Mouse (Mus musculus): Measurements from ENCODE around the gene Hivep2. TPM values are rescaled to one million over a fixed set of nuclear protein-coding genes. Genes with fewer than 3 reads are reported as not detected.

Hivep2 gene
- polyA plus RNA-seq, 1 experiment from 2014 or later = 2.5 TPM

- no peak for ATAC-seq (ENCODE audit: insufficient number of reproducible peaks, insufficient read depth, low FRiP score, low TSS enrichment, low read depth)
- no peaks in the 10 kb centered on the region for H3K4me1 ChIP-seq (replicated peaks)
- H3K4me3 ChIP-seq (replicated peaks) = no peak overlapping the region
- no peak overlapping the region for H3K27ac ChIP-seq
- no peak overlapping the region for H3K9ac ChIP-seq (replicated peaks)
- H3K9me3 ChIP-seq = no peaks in the 10 kb centered on the region
- H3K36me3 ChIP-seq = no peaks in the 10 kb centered on the region
- H3K27me3 ChIP-seq = no peaks in the 10 kb centered on the region
- no peak overlapping the region for H3K4me2 ChIP-seq
- 82% methylated on average over 5 of the region's 5 CpGs for WGBS
Measured at GRCm38 (mm10) chr10:14119201-14119600, 153.3 kb downstream of the Hivep2 start.

DNA sequence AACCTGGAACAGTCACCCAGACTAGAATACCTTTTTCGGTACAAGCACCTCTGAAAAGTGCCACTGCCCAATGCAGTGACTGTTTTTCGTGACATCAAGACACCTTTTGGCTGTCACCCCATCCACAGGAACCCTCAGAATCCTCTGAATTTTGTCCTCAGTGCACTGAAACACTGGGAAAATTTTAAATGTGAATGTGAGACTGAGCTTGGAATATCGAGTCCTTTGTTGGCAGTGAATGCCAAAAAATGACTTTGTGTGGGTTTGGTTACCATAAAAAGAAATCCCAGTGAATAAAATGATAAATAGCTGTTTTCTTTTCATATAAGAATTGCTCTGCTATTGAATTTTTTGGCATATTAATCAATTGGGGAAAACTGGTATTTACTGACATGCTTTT is 154.6 kb downstream of the Hivep2 start:
- 90% methylated on average over 3 of the region's 3 CpGs for WGBS
- no peak overlapping the region for H3K4me3 ChIP-seq (replicated peaks)
- H3K4me1 ChIP-seq (replicated peaks) = no peaks in the 10 kb centered on the region
- no peaks in the 10 kb centered on the region for H3K27me3 ChIP-seq
- no peak overlapping the region for H3K9ac ChIP-seq (replicated peaks)
- H3K36me3 ChIP-seq = no peaks in the 10 kb centered on the region
- H3K4me2 ChIP-seq = no peak overlapping the region
- no peaks in the 10 kb centered on the region for H3K9me3 ChIP-seq
- no peak overlapping the region for H3K27ac ChIP-seq
- ATAC-seq (ENCODE audit: insufficient number of reproducible peaks, insufficient read depth, low FRiP score, low TSS enrichment, low read depth) = no peak

DNA sequence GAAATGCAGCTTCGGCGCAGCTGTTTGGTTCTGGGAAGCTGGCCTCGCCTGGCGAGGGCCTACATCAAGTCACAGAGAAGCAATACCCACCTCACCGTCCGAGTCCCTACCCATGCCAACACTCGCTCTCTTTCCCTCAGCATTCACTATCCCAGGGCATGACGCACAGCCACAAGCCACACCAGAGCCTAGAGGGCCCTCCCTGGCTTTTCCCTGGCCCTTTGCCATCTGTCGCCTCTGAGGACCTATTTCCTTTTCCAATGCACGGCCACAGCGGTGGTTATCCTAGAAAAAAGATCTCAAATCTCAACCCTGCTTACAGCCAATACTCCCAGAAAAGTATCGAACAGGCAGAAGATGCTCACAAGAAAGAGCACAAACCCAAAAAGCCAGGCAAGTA is 162.0 kb downstream of the Hivep2 start:
- Histone ChIP-seq H3K9me3 (no peaks in the 10 kb centered on the region), H3K36me3 (no peaks in the 10 kb centered on the region), H3K4me2 (no peak overlapping the region), H3K27me3 (no peaks in the 10 kb centered on the region), H3K9ac (replicated peaks) (no peak overlapping the region), H3K4me3 (replicated peaks) (no peak overlapping the region), H3K4me1 (replicated peaks) (no peaks in the 10 kb centered on the region), H3K27ac (no peak overlapping the region)
- WGBS = 93% methylated on average over 12 of the region's 12 CpGs
- no peak for ATAC-seq (ENCODE audit: insufficient number of reproducible peaks, insufficient read depth, low FRiP score, low TSS enrichment, low read depth)

GRCm38 (mm10) chr10:14130270-14130669 is 164.4 kb downstream of the Hivep2 start:
- no peaks in the 10 kb centered on the region for H3K4me1 ChIP-seq (replicated peaks)
- H3K4me3 ChIP-seq (replicated peaks) = no peak overlapping the region
- ATAC-seq (ENCODE audit: insufficient number of reproducible peaks, insufficient read depth, low FRiP score, low TSS enrichment, low read depth) = no peak
- no peak overlapping the region for H3K9ac ChIP-seq (replicated peaks)
- H3K36me3 ChIP-seq = no peaks in the 10 kb centered on the region
- H3K9me3 ChIP-seq = no peaks in the 10 kb centered on the region
- 81% methylated on average over 8 of the region's 8 CpGs for WGBS
- H3K4me2 ChIP-seq = no peak overlapping the region
- no peak overlapping the region for H3K27ac ChIP-seq
- no peaks in the 10 kb centered on the region for H3K27me3 ChIP-seq

- H3K36me3 ChIP-seq = no peaks in the 10 kb centered on the region
- no peak overlapping the region for H3K4me3 ChIP-seq (replicated peaks)
- no peaks in the 10 kb centered on the region for H3K4me1 ChIP-seq (replicated peaks)
- H3K9me3 ChIP-seq = no peaks in the 10 kb centered on the region
- no peak for ATAC-seq (ENCODE audit: insufficient number of reproducible peaks, insufficient read depth, low FRiP score, low TSS enrichment, low read depth)
- H3K27me3 ChIP-seq = no peaks in the 10 kb centered on the region
- no peak overlapping the region for H3K27ac ChIP-seq
- H3K4me2 ChIP-seq = no peak overlapping the region
- 95% methylated on average over 13 of the region's 13 CpGs for WGBS
- H3K9ac ChIP-seq (replicated peaks) = no peak overlapping the region
Measured at GRCm38 (mm10) chr10:14131307-14131706, 165.4 kb downstream of the Hivep2 start.

GRCm38 (mm10) chr10:14132061-14132460 is 166.2 kb downstream of the Hivep2 start:
- Histone ChIP-seq H3K27ac (no peak overlapping the region), H3K4me3 (replicated peaks) (no peak overlapping the region), H3K9me3 (no peaks in the 10 kb centered on the region), H3K36me3 (no peaks in the 10 kb centered on the region), H3K9ac (replicated peaks) (no peak overlapping the region), H3K27me3 (no peaks in the 10 kb centered on the region), H3K4me1 (replicated peaks) (no peaks in the 10 kb centered on the region), H3K4me2 (no peak overlapping the region)
- WGBS = 90% methylated on average over 17 of the region's 17 CpGs
- no peak for ATAC-seq (ENCODE audit: insufficient number of reproducible peaks, insufficient read depth, low FRiP score, low TSS enrichment, low read depth)

DNA sequence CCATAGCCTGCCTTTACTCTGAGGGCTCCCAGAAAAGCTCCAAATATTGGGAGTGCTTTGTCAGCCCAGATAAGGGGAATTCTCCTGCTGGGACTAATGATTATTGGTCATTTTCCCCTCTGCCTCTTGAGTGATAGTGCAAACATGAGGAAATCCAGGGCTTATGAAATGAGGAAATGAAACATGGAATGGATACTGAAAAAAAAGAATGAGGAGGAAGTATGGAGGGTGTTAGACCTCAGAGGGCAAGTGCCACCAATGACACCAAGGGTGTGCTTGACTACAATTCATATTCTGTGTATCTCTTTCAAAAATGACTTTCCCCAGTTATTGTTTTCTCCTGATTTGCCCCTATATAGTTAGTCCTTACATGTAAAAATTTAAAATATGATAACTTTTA is 167.1 kb downstream of the Hivep2 start:
- Histone ChIP-seq H3K9me3 (no peaks in the 10 kb centered on the region), H3K27ac (no peak overlapping the region), H3K4me1 (replicated peaks) (no peaks in the 10 kb centered on the region), H3K27me3 (no peaks in the 10 kb centered on the region), H3K4me3 (replicated peaks) (no peak overlapping the region), H3K9ac (replicated peaks) (no peak overlapping the region), H3K4me2 (no peak overlapping the region), H3K36me3 (no peaks in the 10 kb centered on the region)
- ATAC-seq (ENCODE audit: insufficient number of reproducible peaks, insufficient read depth, low FRiP score, low TSS enrichment, low read depth) = no peak

DNA sequence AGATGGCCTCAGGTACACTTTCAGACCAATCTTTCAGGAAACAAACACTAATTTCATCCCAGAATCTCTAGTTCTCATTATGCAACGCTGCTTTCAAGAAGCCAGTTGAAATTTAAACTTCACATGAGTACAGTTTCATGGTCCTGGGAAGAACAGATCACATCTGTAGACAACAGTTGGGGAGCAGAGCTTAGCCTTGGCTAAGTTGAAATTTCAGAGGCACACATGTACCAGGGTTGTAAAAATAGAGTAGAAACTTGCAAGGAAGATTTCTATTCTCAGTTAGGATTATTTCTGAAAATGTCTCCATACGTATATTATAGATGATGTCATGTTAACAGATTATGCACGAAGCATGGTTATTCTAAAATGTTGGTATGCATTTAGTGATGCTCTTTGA is 172.8 kb downstream of the Hivep2 start:
- no peak overlapping the region for H3K4me2 ChIP-seq
- WGBS = 84% methylated on average over 3 of the region's 3 CpGs
- no peak overlapping the region for H3K27ac ChIP-seq
- no peak for ATAC-seq (ENCODE audit: insufficient number of reproducible peaks, insufficient read depth, low FRiP score, low TSS enrichment, low read depth)
- H3K36me3 ChIP-seq = 0 out of 2 replicates have a peak, but pooled peaks cover 3% of the 10 kb centered on the region
- H3K4me1 ChIP-seq (replicated peaks) = no peaks in the 10 kb centered on the region
- no peak overlapping the region for H3K4me3 ChIP-seq (replicated peaks)
- no peaks in the 10 kb centered on the region for H3K27me3 ChIP-seq
- H3K9me3 ChIP-seq = no peaks in the 10 kb centered on the region
- H3K9ac ChIP-seq (replicated peaks) = no peak overlapping the region

- H3K4me3 ChIP-seq (replicated peaks) = no peak overlapping the region
- H3K9ac ChIP-seq (replicated peaks) = no peak overlapping the region
- H3K9me3 ChIP-seq = no peaks in the 10 kb centered on the region
- H3K4me1 ChIP-seq (replicated peaks) = no peaks in the 10 kb centered on the region
- WGBS = 88% methylated on average over 3 of the region's 3 CpGs
- no peak overlapping the region for H3K27ac ChIP-seq
- no peak overlapping the region for H3K4me2 ChIP-seq
- no peak for ATAC-seq (ENCODE audit: insufficient number of reproducible peaks, insufficient read depth, low FRiP score, low TSS enrichment, low read depth)
- no peaks in the 10 kb centered on the region for H3K27me3 ChIP-seq
- 0 out of 2 replicates have a peak, but pooled peaks cover 3% of the 10 kb centered on the region for H3K36me3 ChIP-seq
Measured at GRCm38 (mm10) chr10:14144840-14145239, 179.0 kb downstream of the Hivep2 start.

- H3K4me3 ChIP-seq (replicated peaks) = no peak overlapping the region
- H3K9ac ChIP-seq (replicated peaks) = no peak overlapping the region
- WGBS = 56% methylated on average over 7 of the region's 7 CpGs
- H3K27me3 ChIP-seq = no peaks in the 10 kb centered on the region
- no peaks in the 10 kb centered on the region; the same call in 1 of the 2 replicates for H3K9me3 ChIP-seq
- no peak overlapping the region for H3K4me2 ChIP-seq
- H3K4me1 ChIP-seq (replicated peaks) = no peaks in the 10 kb centered on the region
- no peaks in the 10 kb centered on the region for H3K36me3 ChIP-seq
- no peak for ATAC-seq (ENCODE audit: insufficient number of reproducible peaks, insufficient read depth, low FRiP score, low TSS enrichment, low read depth)
- H3K27ac ChIP-seq = no peak overlapping the region
Measured at GRCm38 (mm10) chr10:14164829-14165228, 199.0 kb downstream of the Hivep2 start.

DNA sequence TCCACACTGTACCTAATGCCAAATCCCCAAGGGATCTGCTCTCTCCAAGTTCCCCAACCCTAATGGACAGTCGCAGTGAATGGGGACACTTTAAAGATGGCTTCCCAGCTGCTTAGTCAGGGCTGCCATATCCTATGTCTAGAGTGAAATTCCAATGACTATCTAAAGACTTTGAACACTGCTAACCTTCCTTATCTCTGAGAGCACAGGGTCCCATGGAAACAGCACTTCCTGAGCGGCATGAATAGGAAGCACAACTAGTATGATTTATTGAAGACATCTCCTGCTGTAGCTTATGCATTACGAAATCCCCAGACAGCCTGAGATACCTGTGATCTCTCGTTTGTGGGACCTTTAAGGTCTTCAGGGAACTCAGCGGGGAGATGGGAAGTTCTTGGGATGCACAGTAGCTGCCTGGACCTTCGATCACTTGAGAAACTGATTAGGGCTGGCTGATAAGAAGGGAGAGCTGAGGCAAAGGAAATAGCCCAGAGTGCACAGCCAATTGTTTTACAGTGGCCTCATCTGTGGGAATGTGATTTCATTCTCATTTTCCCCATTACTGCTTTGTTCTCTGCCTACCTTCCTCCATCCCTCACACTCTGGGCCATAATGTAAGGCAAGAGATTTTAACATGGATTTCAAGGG is 202.4 kb downstream of the Hivep2 start:
- no peaks in the 10 kb centered on the region for H3K36me3 ChIP-seq
- no peaks in the 10 kb centered on the region for H3K9me3 ChIP-seq
- H3K27ac ChIP-seq = no peak overlapping the region
- WGBS = 77% methylated on average over 6 of the region's 6 CpGs
- no peaks in the 10 kb centered on the region for H3K27me3 ChIP-seq
- no peaks in the 10 kb centered on the region for H3K4me1 ChIP-seq (replicated peaks)
- H3K4me3 ChIP-seq (replicated peaks) = no peak overlapping the region
- no peak overlapping the region for H3K4me2 ChIP-seq
- H3K9ac ChIP-seq (replicated peaks) = no peak overlapping the region
- no peak for ATAC-seq (ENCODE audit: insufficient number of reproducible peaks, insufficient read depth, low FRiP score, low TSS enrichment, low read depth)

- ATAC-seq (ENCODE audit: insufficient number of reproducible peaks, insufficient read depth, low FRiP score, low TSS enrichment, low read depth) = no peak
- Histone ChIP-seq H3K27me3 (no peaks in the 10 kb centered on the region), H3K9ac (replicated peaks) (no peak overlapping the region), H3K4me1 (replicated peaks) (no peaks in the 10 kb centered on the region), H3K4me3 (replicated peaks) (no peak overlapping the region), H3K9me3 (no peaks in the 10 kb centered on the region), H3K4me2 (no peak overlapping the region), H3K36me3 (no peaks in the 10 kb centered on the region), H3K27ac (no peak overlapping the region)
- WGBS = 70% methylated on average over 5 of the region's 5 CpGs
Measured at GRCm38 (mm10) chr10:14168869-14169566, 203.1 kb downstream of the Hivep2 start.

All from limb, embryonic 12.5 days (tissue).